Mouse (Mus musculus) testis, adult 2 months (tissue): ENCODE results near the gene Adgrl2. TPM values are rescaled to one million over a fixed set of nuclear protein-coding genes. Genes with fewer than 3 reads are reported as not detected.

Source experiments
- H3K27ac ChIP-seq: fragments of 200-500 bp; 2 replicates; pipeline ENCODE4 v1.5.1; 2012; ENCODE audit warnings: low read depth, low read length; ENCODE audit not compliant: control insufficient read depth, insufficient read depth
- H3K27me3 ChIP-seq: fragments of 200-500 bp; 2 replicates; pipeline ENCODE4 v1.6.1; 2012; ENCODE audit warnings: mild to moderate bottlenecking, low read length, moderate library complexity; ENCODE audit not compliant: control insufficient read depth, insufficient read depth
- H3K36me3 ChIP-seq: fragments of 200-500 bp; 2 replicates; pipeline ENCODE4 v1.6.1; 2012; ENCODE audit warnings: mild to moderate bottlenecking, low read length; ENCODE audit not compliant: control insufficient read depth, insufficient read depth
- H3K4me1 ChIP-seq: fragments of 200-500 bp; 2 replicates; pipeline ENCODE4 v1.6.1; 2012; ENCODE audit warnings: low read length; ENCODE audit not compliant: control insufficient read depth, insufficient read depth
- H3K4me3 ChIP-seq: fragments of 200-500 bp; 2 replicates; pipeline ENCODE4 v1.5.1; 2012; ENCODE audit warnings: low read depth, mild to moderate bottlenecking, low read length, moderate library complexity, mixed read lengths; ENCODE audit not compliant: control insufficient read depth
- CTCF ChIP-seq: fragments of 200-500 bp; IDR thresholded peaks from 2 replicates; pipeline ENCODE4 v1.5.1; 2012; ENCODE audit warnings: low read depth, mild to moderate bottlenecking, inconsistent platforms, low read length, moderate library complexity; ENCODE audit not compliant: control insufficient read depth, insufficient read depth, insufficient replicate concordance
- POLR2A ChIP-seq: fragments of 200-500 bp; IDR thresholded peaks from 2 replicates; pipeline ENCODE4 v1.6.1; 2012; ENCODE audit warnings: low read depth, mild to moderate bottlenecking, inconsistent platforms, low read length, moderate library complexity; ENCODE audit not compliant: control insufficient read depth
- polyA plus RNA-seq: library from polyadenylated mRNA; depleted of rRNA; stranded (reverse); fragments of >200 nt; gene quantifications from 2 replicates; pipeline ENCODE4 v1.2.3, GENCODE M21; 2012

Adgrl2 gene
- polyA plus RNA-seq, 1 experiment: 12.9 TPM

- Histone ChIP-seq H3K27ac (no peak overlapping the region), H3K36me3 (no peaks in the 10 kb centered on the region), H3K4me3 (no peak overlapping the region), H3K4me1 (no peaks in the 10 kb centered on the region), H3K27me3 (no peaks in the 10 kb centered on the region)
- no peak for TF ChIP-seq POLR2A
- no peak for TF ChIP-seq CTCF
Measured at GRCm38 (mm10) chr3:148842533-148842932, 147.8 kb downstream of the Adgrl2 start.

GRCm38 (mm10) chr3:148838835-148839296 lies 151.5 kb downstream of the Adgrl2 start:
- Histone ChIP-seq H3K36me3 (no peaks in the 10 kb centered on the region), H3K27me3 (no peaks in the 10 kb centered on the region), H3K4me3 (no peak overlapping the region), H3K27ac (no peak overlapping the region), H3K4me1 (no peaks in the 10 kb centered on the region)
- TF ChIP-seq CTCF: no peak
- no peak for TF ChIP-seq POLR2A

- no peak for TF ChIP-seq CTCF
- TF ChIP-seq POLR2A: no peak
- Histone ChIP-seq H3K36me3 (no peaks in the 10 kb centered on the region), H3K27ac (no peak overlapping the region)
Measured at GRCm38 (mm10) chr3:148838095-148838834, 152.1 kb downstream of the Adgrl2 start.

GRCm38 (mm10) chr3:148835136-148835535 lies 155.2 kb downstream of the Adgrl2 start:
- H3K27ac ChIP-seq: no peak overlapping the region
- no peak for TF ChIP-seq CTCF
- no peak for TF ChIP-seq POLR2A
- H3K4me1 ChIP-seq: no peaks in the 10 kb centered on the region
- H3K4me3 ChIP-seq: no peak overlapping the region
- H3K27me3 ChIP-seq: no peaks in the 10 kb centered on the region
- H3K36me3 ChIP-seq: no peaks in the 10 kb centered on the region

More at GRCm38 (mm10) chr3:148838095-148838834, 152.1 kb downstream of the Adgrl2 start:
- Histone ChIP-seq H3K27me3 (no peaks in the 10 kb centered on the region), H3K4me1 (no peaks in the 10 kb centered on the region), H3K4me3 (no peak overlapping the region)

- no peaks in the 10 kb centered on the region for H3K4me1 ChIP-seq
- H3K27me3 ChIP-seq: no peaks in the 10 kb centered on the region
- TF ChIP-seq CTCF: no peak
- no peak for TF ChIP-seq POLR2A
- no peaks in the 10 kb centered on the region for H3K36me3 ChIP-seq
- H3K4me3 ChIP-seq: no peak overlapping the region
- H3K27ac ChIP-seq: no peak overlapping the region
Measured at GRCm38 (mm10) chr3:148833070-148833769, 157.1 kb downstream of the Adgrl2 start.

GRCm38 (mm10) chr3:148832001-148832400 lies 158.4 kb downstream of the Adgrl2 start:
- TF ChIP-seq CTCF (no peak), POLR2A (no peak)
- no peak overlapping the region for H3K27ac ChIP-seq
- H3K36me3 ChIP-seq: no peaks in the 10 kb centered on the region
- H3K4me3 ChIP-seq: no peak overlapping the region
- no peaks in the 10 kb centered on the region for H3K4me1 ChIP-seq
- H3K27me3 ChIP-seq: no peaks in the 10 kb centered on the region

- Histone ChIP-seq H3K27ac (no peak overlapping the region), H3K36me3 (no peaks in the 10 kb centered on the region), H3K4me3 (no peak overlapping the region), H3K4me1 (no peaks in the 10 kb centered on the region), H3K27me3 (no peaks in the 10 kb centered on the region)
- TF ChIP-seq CTCF (no peak), POLR2A (no peak)
Measured at GRCm38 (mm10) chr3:148828519-148828918, 161.8 kb downstream of the Adgrl2 start.

GRCm38 (mm10) chr3:148823551-148823950 lies 166.8 kb downstream of the Adgrl2 start:
- H3K4me1 ChIP-seq: no peaks in the 10 kb centered on the region; the same call in none of the 2 replicates
- TF ChIP-seq CTCF (no peak), POLR2A (no peak)
- H3K36me3 ChIP-seq: no peaks in the 10 kb centered on the region
- no peaks in the 10 kb centered on the region for H3K27me3 ChIP-seq
- no peak overlapping the region for H3K27ac ChIP-seq
- H3K4me3 ChIP-seq: no peak overlapping the region
